Mouse (Mus musculus): ENCODE measurements around the gene Utrn. TPM values are rescaled to one million over a fixed set of nuclear protein-coding genes. Genes with fewer than 3 reads are reported as not detected.

Gene Utrn
- total RNA-seq, 2 experiments from 2014 or later: 40.7 to 46.3 TPM

DNA sequence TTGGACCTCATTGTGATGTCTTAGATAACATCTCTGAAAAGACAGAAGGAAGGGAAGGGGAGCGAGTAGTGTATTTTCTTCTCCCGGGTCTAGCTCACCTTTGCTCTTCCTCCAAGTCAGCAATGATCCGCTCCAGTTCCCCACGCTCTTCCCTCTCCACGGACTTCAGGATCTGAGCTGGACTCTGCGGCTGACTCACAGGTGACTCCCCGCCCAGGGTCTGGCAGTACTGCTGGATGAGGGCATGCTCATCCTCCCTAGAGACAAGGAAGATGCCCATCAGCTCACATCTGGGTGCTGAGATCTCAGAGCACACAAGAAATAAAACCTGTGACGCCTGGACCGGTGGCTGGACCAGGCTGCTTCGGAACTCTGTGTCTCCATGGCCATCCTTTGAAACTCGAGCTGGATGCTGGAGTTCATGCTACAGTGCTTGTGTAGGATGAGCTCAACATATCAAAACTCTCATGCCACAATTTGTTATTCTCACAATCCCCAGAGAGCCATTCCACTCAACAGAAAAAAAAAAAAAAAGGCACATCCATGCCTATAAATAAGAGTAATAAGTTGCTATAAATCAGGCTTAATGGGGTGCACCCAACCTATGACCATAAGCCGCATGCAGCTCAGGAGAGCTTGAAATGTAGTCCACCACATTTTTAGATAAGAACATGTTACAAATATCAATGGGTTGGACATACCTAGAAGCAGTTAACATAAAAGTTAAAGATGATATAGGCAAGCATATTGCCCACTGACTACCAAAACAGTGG lies 462.6 kb downstream of the Utrn start:
- no peak for ATAC-seq (replicated peaks; ENCODE audit: low FRiP score, poor library complexity, severe bottlenecking)

DNA sequence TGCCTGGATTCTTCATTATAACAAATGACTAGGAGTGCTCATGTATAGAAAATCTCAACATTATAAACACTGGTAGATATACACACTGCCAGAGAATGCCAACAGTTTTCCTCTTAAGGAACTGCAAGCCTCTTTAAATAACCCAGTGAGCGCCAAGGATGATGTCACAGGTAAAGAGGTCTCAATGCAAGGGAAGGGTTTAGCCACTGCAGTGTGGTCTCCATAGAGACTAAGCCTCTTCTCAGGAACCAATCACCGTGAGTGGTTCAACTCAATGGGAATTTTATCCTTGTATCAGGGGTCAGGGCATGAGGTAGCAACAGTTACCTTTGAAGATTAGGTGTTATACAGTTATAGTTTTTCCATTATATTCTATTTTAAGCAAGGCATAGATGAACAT lies 469.7 kb downstream of the Utrn start:
- no peak for ATAC-seq (replicated peaks; ENCODE audit: low FRiP score, poor library complexity, severe bottlenecking)

DNA sequence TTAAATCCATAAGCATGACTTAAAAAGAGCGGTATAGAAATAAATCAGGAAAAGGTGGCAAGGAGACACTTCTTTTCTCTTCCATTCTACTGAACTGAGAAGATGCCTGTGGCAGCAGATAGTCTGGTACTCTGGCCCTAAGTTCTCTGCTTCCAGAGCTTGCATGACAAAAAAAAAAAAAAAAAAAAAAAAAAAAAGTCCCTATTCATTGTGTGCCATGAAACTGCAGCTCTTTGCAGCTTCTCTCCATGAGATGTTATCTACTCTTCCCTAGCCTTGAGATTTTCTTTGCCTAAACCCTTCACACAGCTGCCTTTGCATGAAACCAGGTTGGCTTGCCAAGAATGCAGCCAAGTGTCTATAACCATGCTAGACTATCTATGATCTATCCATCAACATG lies 489.0 kb downstream of the Utrn start:
- no peak for ATAC-seq (replicated peaks; ENCODE audit: low FRiP score, poor library complexity, severe bottlenecking)

DNA sequence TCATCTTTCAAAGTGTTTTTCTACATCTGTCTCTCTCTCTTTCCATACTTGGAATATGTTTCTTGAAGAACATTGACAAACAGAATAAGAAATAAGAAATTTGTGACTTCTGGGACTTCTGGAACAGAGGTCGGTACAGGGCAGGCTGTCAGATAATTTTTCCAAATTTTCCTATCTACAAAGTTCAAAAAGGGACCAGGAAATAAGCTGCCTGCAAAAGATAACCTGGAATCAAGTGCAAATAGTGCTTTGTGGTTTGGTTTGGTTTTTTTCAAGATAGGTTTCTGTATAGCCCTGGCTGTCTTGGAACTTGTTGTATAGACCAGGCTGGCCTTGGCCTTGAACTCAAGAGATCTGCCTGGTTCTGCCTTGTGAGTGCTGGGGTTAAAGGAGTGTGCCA lies 490.0 kb downstream of the Utrn start:
- ATAC-seq (replicated peaks; ENCODE audit: low FRiP score, poor library complexity, severe bottlenecking): no peak

DNA sequence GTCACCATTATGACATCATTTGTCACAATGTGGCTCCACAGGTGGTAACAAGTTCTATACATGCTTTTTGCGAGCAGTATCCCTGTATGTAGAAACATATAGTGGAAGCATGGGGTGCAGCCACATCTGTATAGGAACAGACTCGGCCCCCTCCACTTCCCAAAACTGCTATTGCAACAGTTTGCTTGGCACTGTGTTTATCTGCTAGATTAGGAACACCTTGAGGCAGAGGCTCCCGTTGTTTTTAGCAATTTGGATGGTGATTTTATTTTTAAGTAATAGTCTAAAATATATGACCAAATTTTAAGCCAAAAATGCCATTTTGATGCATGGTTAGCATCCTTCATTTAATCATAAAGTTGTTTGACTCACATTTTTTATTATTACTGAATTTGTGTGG lies 491.4 kb downstream of the Utrn start:
- ATAC-seq (replicated peaks; ENCODE audit: low FRiP score, poor library complexity, severe bottlenecking): no peak

DNA sequence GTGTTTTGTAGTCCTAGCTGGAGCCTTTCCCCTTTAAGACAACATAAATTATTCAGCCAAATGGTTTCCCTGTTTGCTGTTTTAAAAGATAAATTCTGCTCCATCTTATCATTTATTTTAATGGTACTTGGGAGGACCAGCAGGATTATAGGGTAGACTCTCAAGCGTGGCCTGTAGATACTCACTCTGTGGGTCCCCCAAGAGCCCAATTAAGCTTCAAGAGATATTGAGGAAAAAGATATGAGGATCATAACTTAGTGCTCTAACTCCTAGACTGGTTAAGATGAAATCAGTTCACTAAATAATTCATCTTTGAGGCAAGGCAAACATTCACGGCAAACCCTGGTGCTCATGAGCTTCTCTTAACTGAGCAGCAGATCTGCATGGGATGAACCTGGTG lies 493.1 kb downstream of the Utrn start:
- ATAC-seq (replicated peaks; ENCODE audit: low FRiP score, poor library complexity, severe bottlenecking): no peak

DNA sequence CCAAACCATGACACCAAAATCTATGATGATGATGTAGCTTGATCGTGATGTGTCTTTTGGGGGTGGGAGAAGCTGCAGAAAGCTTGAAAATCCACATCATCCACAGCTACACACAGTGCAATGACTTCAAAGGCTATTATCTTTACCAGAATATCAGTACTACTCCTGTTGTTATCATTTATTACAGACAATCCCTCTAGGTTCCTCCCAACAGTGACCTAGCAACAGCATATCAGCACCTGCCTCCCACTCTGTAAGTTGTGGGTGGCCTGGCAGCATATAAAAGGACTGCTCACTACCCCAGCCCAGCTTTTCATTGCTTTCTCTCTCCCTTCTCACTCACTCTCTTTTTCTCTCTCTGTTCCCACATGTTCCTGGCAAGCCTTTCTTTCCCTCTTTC lies 494.4 kb downstream of the Utrn start:
- ATAC-seq (replicated peaks; ENCODE audit: low FRiP score, poor library complexity, severe bottlenecking): no peak

DNA sequence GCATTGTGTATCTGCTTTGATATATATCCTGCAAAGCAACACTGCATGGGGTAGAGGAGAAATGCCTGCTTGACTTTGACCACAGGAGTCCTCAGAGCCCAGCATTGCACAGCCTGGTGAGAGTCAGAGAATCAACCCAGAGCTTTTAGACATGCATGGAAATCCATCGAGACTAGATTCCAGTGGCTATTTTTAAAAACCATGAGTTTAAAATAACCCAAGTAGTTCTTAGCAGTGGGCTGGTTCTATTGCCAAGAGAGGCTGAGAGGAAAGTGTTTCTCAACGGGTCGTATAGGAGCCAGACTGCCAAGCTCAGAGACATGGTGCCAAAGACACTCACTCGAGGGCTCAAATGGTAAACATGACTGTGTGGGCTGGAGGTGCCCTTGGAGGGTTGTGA lies 514.6 kb downstream of the Utrn start:
- no peak for ATAC-seq (replicated peaks; ENCODE audit: low FRiP score, poor library complexity, severe bottlenecking)

DNA sequence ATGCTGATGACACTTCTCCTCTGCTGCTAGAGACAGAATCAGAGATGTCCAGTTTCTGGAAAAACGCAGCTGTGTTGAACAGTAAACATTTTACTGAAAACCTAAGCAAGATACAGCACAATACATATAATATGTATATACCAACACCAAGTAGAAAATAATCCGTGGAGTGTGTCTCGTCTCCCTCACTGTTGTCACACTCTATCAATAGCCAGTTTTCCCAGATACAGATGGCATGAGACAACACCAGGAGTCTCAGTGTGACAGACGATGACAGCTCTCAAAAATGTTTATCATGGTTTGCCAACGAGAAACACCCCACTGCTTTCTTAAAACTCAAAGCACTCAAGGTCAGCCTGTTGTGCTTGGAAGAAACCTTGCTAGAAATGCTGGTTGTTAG lies 515.1 kb downstream of the Utrn start:
- ATAC-seq (replicated peaks; ENCODE audit: low FRiP score, poor library complexity, severe bottlenecking): no peak

DNA sequence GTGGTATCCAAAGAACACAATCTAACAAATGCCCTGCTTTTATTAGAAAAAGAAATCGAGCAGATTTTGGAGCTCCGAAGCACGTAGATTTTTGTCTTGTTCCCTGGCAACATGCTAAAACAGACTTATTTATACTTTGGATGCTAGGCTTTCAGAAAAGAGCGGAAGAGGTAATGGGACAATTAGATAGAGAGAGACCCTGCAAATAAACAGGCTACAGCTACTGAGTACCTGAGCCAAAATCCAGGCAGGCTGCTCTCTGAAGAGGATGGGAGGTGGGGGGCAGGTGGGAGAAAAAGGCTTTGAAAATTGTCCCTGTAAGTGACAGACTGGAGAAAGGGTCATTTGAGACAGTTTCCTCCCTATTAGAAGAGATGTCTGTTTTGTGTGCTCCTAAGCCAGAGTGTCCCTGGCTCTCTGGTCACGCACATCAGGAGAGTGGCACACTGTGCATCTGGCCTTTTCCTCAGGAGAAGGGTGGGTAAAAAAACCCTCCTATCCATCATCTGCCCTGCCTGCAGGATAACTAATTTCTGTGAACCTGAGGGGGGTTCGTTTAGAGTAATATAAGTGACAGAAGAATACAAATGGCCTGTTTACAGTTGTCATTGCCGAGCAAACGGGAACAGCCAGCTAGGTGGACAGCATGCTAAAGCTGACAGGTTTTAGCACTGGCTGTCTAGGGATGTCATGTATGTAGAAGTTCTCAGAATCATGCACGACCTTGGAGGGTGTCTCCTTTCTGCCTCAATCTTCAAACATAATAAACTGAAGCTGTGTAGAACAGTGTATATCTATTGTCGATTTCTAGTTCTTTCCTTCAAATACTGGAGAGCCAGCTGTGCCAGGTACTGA lies 529.2 kb downstream of the Utrn start:
- ATAC-seq (replicated peaks; ENCODE audit: low FRiP score, poor library complexity, severe bottlenecking): no peak

DNA sequence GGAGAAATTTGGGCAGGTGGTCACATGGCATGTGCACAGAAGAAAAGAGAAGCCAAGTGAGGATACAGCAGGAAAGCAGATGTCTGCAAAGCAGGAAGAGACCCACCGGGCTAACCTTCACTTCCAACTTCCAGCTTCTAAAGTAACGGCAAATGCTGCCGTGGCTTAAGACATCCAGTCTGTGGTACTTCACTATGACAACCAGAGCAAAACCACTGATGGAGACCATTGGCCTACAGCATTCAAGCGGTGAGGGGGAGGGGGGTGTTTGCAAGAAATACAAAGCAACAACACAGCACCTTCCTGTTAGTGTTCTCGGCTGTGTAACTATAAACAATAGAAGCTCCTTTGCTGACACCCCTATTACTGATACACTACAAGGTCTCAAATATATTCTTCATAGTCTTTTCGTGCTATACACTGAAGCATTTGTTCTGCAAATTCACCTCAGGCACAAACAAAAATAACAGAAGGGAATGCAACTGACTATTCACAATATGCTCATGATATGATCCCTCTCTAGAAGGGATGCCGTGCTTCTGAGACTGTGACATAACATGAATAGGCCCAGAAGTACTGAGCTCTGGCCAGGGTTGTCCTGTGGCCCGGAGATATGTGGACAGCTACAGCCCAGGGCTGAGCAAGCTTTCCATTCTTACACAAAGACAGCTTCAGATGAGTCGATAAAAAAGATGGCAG lies 530.0 kb downstream of the Utrn start:
- ATAC-seq (replicated peaks; ENCODE audit: low FRiP score, poor library complexity, severe bottlenecking): no peak

Other genes with a start within 250 kb of the Utrn start
- 7.9 and 11.7 TPM in 2 replicates for gene Stx11, start 94.9 kb upstream of the Utrn start, total RNA-seq (2015; ENCODE audit: low replicate concordance)
- 7.6 and 8.1 TPM in 2 replicates for gene Stx11, start 94.9 kb upstream of the Utrn start, total RNA-seq (2017; ENCODE audit: low replicate concordance)
- gene Sf3b5, start 136.0 kb upstream of the Utrn start, total RNA-seq (2015; ENCODE audit: low replicate concordance): 3.5 and 4.2 TPM in 2 replicates
- 2.8 and 3.1 TPM in 2 replicates for gene Sf3b5, start 136.0 kb upstream of the Utrn start, total RNA-seq (2017; ENCODE audit: low replicate concordance)
- gene Plagl1, start 191.1 kb upstream of the Utrn start, total RNA-seq (2015; ENCODE audit: low replicate concordance): 0.84 TPM in 1 of 2 replicates, not detected in the other
- under 0.01 TPM in 1 of 2 replicates, not detected in the other for gene Plagl1, start 191.1 kb upstream of the Utrn start, total RNA-seq (2017; ENCODE audit: low replicate concordance)